Mouse (Mus musculus) limb, embryonic 11.5 days (tissue): Measurements from ENCODE around the gene Nipal3. TPM values are rescaled to one million over a fixed set of nuclear protein-coding genes. Genes with fewer than 3 reads are reported as not detected.

Source experiments
- ATAC-seq: fragments of 200-750 bp; cut with Nextera tagmentation; 2 replicates; pipeline ENCODE4 v1.8.0; 2017; ENCODE audit warnings: low read depth; ENCODE audit not compliant: insufficient number of reproducible peaks, low FRiP score, low TSS enrichment
- DNase-seq: peaks from one replicate; pipeline ENCODE4 v3.0.0-alpha.2; 2015; ENCODE audit warnings: low spot score
- H3K27ac ChIP-seq: fragments of 300-500 bp; sonication (generic); replicated peaks from 2 replicates; pipeline ENCODE4 v1.5.1; 2014; ENCODE audit warnings: low read depth, mild to moderate bottlenecking, low read length
- H3K27me3 ChIP-seq: fragments of 300-500 bp; sonication (generic); 2 replicates; pipeline ENCODE4 v1.6.1; 2014; ENCODE audit warnings: mild to moderate bottlenecking, low read length, mixed read lengths; ENCODE audit not compliant: control insufficient read depth, insufficient read depth
- H3K36me3 ChIP-seq: fragments of 300-500 bp; sonication (generic); 2 replicates; pipeline ENCODE4 v1.6.1; 2014; ENCODE audit warnings: mild to moderate bottlenecking, low read length, moderate library complexity, mixed read lengths; ENCODE audit not compliant: control insufficient read depth, insufficient read depth
- H3K4me1 ChIP-seq: fragments of 300-500 bp; sonication (generic); 2 replicates; pipeline ENCODE4 v1.6.1; 2014; ENCODE audit warnings: low read length, mixed read lengths; ENCODE audit not compliant: control insufficient read depth, insufficient read depth
- H3K4me2 ChIP-seq: fragments of 300-500 bp; sonication (generic); 2 replicates; pipeline ENCODE4 v1.6.1; 2014; ENCODE audit warnings: low read depth, mild to moderate bottlenecking, moderate library complexity; ENCODE audit not compliant: severe bottlenecking
- H3K4me3 ChIP-seq: fragments of 300-500 bp; sonication (generic); 2 replicates; pipeline ENCODE4 v1.5.1; 2014; ENCODE audit warnings: low read depth, low read length
- H3K9ac ChIP-seq: fragments of 300-500 bp; sonication (generic); 2 replicates; pipeline ENCODE4 v1.6.1; 2014; ENCODE audit warnings: mild to moderate bottlenecking, low read length
- H3K9me3 ChIP-seq: fragments of 300-500 bp; sonication (generic); 2 replicates; pipeline ENCODE4 v1.6.1; 2016; ENCODE audit warnings: low read length; ENCODE audit not compliant: control insufficient read depth
- WGBS: fragments of 180-500 bp; shearing (Covaris S2); extraction: QIAGEN DNeasy Blood & Tissue Kit; methylation state at CpG from one replicate; pipeline ENCODE4 v1.1.7; 2014; 5-methylcytosine and 5-hydroxymethylcytosine counted together
- polyA plus RNA-seq: library from polyadenylated mRNA; unstranded; fragments of >200 nt; fragmentation: Nextera tagmentation; extraction: Ambion mirVana; gene quantifications from 2 replicates; pipeline ENCODE4 v1.2.1, GENCODE M21; 2014

Nipal3 gene
- polyA plus RNA-seq, 1 experiment from 2014 or later, result 2.1 TPM

GRCm38 (mm10) chr4:135513865-135514264, 19.0 kb upstream of the Nipal3 start:
- H3K4me1 ChIP-seq, result no peaks in the 10 kb centered on the region
- H3K27me3 ChIP-seq, result no peaks in the 10 kb centered on the region
- H3K27ac ChIP-seq, result no peak overlapping the region
- no peak overlapping the region for H3K4me3 ChIP-seq
- WGBS, result 89% methylated on average over 7 of the region's 7 CpGs
- H3K4me2 ChIP-seq, result no peak overlapping the region
- ATAC-seq (no peak), DNase-seq (no peak)
- no peaks in the 10 kb centered on the region for H3K36me3 ChIP-seq
- H3K9ac ChIP-seq, result no peak overlapping the region
- H3K9me3 ChIP-seq, result no peaks in the 10 kb centered on the region

GRCm38 (mm10) chr4:135509515-135509914, 14.7 kb upstream of the Nipal3 start:
- no peak for DNase-seq
- no peak overlapping the region for H3K27ac ChIP-seq
- H3K27me3 ChIP-seq, result no peaks in the 10 kb centered on the region
- no peaks in the 10 kb centered on the region for H3K36me3 ChIP-seq
- 55% methylated on average over 12 of the region's 12 CpGs for WGBS
- no peak overlapping the region for H3K9ac ChIP-seq
- H3K4me3 ChIP-seq, result no peak overlapping the region
- no peaks in the 10 kb centered on the region for H3K9me3 ChIP-seq
- no peak overlapping the region for H3K4me2 ChIP-seq
- no peaks in the 10 kb centered on the region for H3K4me1 ChIP-seq
- ATAC-seq, result no peak

GRCm38 (mm10) chr4:135508419-135509039, 13.7 kb upstream of the Nipal3 start:
- Histone ChIP-seq H3K36me3 (no peaks in the 10 kb centered on the region), H3K27me3 (no peaks in the 10 kb centered on the region), H3K9me3 (no peaks in the 10 kb centered on the region), H3K9ac (0 out of 2 replicates have a peak overlapping the region, but pooled peaks have one; percentile 27), H3K4me1 (no peaks in the 10 kb centered on the region), H3K27ac (no peak overlapping the region), H3K4me2 (peak overlapping the region; percentile 24; the same call in 1 of the 2 replicates), H3K4me3 (no peak overlapping the region)
- ATAC-seq, result no peak
- DNase-seq, result peak; percentile 88
- 14% methylated on average over 13 of the region's 13 CpGs for WGBS

DNA sequence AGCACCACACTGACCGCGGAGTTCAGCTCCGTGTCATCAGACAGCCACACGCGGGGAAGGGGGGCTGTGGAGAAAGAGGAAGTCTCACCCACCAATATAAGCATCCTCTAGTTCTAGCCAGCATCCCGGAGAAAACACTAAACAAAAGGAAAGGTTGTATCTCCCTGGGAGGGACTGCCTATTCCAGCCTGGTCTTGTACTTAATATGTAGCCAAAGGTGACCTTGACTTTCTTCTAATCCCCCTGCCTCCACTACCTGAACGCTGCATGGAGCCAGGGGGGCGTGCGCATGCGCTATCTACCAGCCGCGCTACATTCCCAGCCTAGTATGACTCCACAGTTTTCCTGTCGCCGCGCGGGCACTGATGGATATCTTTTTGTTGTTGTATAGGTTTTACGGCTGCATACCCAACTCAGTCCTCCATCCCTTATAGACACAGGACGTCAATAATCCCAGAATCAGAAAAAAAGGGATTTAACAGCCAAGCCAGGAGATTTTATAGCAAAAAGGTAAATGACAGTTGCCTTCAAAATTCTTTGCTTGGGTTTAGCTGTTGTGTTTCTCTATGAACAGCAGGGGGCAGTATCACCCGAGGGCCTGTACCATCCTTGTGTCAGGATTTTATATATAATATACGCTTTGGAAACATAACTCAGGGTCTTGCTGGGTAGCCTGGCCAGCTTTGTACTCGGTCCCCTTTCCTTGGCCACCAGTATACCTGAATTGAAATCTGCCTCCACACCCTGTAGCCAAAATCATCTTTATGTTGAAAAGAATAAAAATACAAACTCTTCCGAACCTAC, 12.9 kb upstream of the Nipal3 start:
- Histone ChIP-seq H3K9me3 (no peaks in the 10 kb centered on the region), H3K36me3 (no peaks in the 10 kb centered on the region), H3K27me3 (no peaks in the 10 kb centered on the region), H3K4me3 (peak overlapping the region; percentile 16; the same call in 1 of the 2 replicates), H3K27ac (no peak overlapping the region), H3K9ac (no peak overlapping the region), H3K4me2 (peak overlapping the region; percentile 29), H3K4me1 (no peaks in the 10 kb centered on the region)
- 15% methylated on average over 22 of the region's 22 CpGs for WGBS
- ATAC-seq (no peak), DNase-seq (peak; percentile 72)

DNA sequence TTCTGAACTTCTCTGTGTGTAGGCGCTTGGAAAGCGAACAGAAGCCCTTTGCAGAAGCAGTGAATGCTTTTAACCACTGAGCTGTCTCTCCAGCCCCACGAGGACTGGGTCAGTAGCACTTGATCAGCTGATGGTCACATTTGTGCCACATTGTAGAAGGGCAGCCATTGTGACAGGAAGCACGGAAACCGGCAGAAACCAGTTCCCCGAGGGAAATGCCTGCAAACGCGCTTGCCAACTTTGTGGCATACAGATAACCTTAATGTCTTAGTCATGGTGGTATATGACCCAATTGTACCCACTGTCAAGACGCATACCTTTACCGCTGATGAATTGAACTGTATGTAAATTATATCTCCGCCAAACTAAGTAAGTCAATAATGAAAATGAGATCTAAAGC, 11.0 kb upstream of the Nipal3 start:
- Histone ChIP-seq H3K4me1 (no peaks in the 10 kb centered on the region), H3K4me2 (no peak overlapping the region), H3K4me3 (no peak overlapping the region), H3K36me3 (no peaks in the 10 kb centered on the region), H3K9ac (no peak overlapping the region), H3K9me3 (no peaks in the 10 kb centered on the region), H3K27ac (no peak overlapping the region), H3K27me3 (no peaks in the 10 kb centered on the region)
- ATAC-seq (no peak), DNase-seq (no peak)
- 83% methylated on average over 11 of the region's 11 CpGs for WGBS

DNA sequence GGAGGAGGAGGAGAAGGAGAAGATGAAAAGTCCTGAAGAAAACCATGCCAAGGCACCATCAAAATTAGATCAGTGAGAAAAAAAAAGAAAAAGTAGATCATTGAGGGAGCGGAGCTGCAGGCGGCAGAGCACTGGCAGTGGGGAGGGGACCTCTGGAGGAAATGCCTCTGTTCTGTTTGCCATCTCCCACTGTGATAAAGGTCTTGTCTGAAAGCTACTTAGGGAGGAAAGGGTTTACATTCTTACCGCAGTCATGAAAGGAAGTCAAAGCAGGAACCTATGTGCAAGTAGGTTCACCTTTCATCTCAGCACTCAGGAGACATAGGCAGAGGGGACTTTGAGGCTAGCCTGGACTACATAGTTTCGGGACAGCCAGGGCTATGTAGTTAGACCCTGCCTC, 6.7 kb upstream of the Nipal3 start:
- Histone ChIP-seq H3K4me3 (no peak overlapping the region), H3K36me3 (no peaks in the 10 kb centered on the region), H3K9ac (no peak overlapping the region), H3K4me2 (no peak overlapping the region), H3K4me1 (no peaks in the 10 kb centered on the region), H3K27me3 (no peaks in the 10 kb centered on the region), H3K27ac (no peak overlapping the region), H3K9me3 (no peaks in the 10 kb centered on the region)
- no peak for DNase-seq
- no peak for ATAC-seq
- 70% methylated on average over 4 of the region's 4 CpGs for WGBS

GRCm38 (mm10) chr4:135499831-135500230, 5.0 kb upstream of the Nipal3 start:
- Histone ChIP-seq H3K4me2 (no peak overlapping the region), H3K36me3 (no peaks in the 10 kb centered on the region), H3K4me3 (no peak overlapping the region), H3K9me3 (no peaks in the 10 kb centered on the region), H3K27ac (no peak overlapping the region), H3K27me3 (no peaks in the 10 kb centered on the region), H3K9ac (no peak overlapping the region), H3K4me1 (no peaks in the 10 kb centered on the region)
- DNase-seq (no peak), ATAC-seq (no peak)
- WGBS, result 83% methylated on average over 3 of the region's 3 CpGs

DNA sequence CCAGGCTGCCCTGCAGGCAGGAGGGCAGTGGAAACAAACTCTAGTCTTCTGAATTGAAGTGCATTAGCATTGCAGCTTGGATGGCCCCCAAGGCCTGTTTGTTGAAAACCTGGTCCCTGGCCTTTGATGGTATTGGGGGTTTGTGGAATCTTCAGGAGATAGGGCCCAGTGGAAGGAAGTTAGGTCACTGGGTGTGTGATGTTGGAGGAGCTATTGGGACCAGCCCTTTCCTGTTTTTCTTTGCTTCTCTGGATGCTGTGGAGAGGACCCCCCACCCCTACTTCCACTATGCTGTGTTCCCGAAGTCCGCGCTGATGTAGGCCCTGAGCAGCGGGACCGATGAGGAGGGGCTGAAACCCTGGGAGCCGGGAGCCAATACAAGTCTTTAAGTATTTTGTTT, 3.3 kb upstream of the Nipal3 start:
- Histone ChIP-seq H3K36me3 (no peaks in the 10 kb centered on the region), H3K9ac (no peak overlapping the region), H3K4me2 (no peak overlapping the region), H3K27me3 (no peaks in the 10 kb centered on the region), H3K9me3 (no peaks in the 10 kb centered on the region), H3K27ac (no peak overlapping the region), H3K4me3 (no peak overlapping the region), H3K4me1 (no peaks in the 10 kb centered on the region; the same call in 1 of the 2 replicates)
- no peak for ATAC-seq
- no peak for DNase-seq
- WGBS, result 82% methylated on average over 6 of the region's 6 CpGs
